Mouse (Mus musculus) natural killer cell, adult 2 months (primary cell): Measurements from ENCODE around the gene Svs5.

Source experiments
- DNase-seq, 2 experiments: peaks; one replicate each; pipeline ENCODE4 v3.0.0; 2022; ENCODE audit warnings: low spot score in 2 of 2

Gene Svs5

GRCm38 (mm10) chr2:164377478-164378426 lies 45.2 kb downstream of the Svs5 start:
- DNase-seq: no peak

GRCm38 (mm10) chr2:164381726-164382125 lies 49.2 kb downstream of the Svs5 start:
- DNase-seq: no peak

GRCm38 (mm10) chr2:164382971-164383370 lies 50.4 kb downstream of the Svs5 start:
- no peak for DNase-seq
